Mouse (Mus musculus): ENCODE data around the gene Cxcl14.

Gene Cxcl14

GRCm38 (mm10) chr13:56251176-56251923 is 45.0 kb downstream of the Cxcl14 start:
- no peak for DNase-seq (ENCODE audit: low spot score in 2 of 2)

GRCm38 (mm10) chr13:56250551-56251161 is 45.7 kb downstream of the Cxcl14 start:
- DNase-seq (ENCODE audit: low spot score in 2 of 2) = no peak

- no peak for DNase-seq (ENCODE audit: low spot score in 2 of 2)
These were observed 46.6 kb downstream of the Cxcl14 start for GRCm38 (mm10) chr13:56249593-56250341.

- DNase-seq (ENCODE audit: low spot score in 2 of 2) = no peak
These were observed 53.2 kb downstream of the Cxcl14 start for GRCm38 (mm10) chr13:56243104-56243503.

- DNase-seq (ENCODE audit: low spot score in 2 of 2) = no peak
These were observed 56.2 kb downstream of the Cxcl14 start for GRCm38 (mm10) chr13:56240012-56240770.
